Mouse (Mus musculus): ENCODE data around the gene Trf. TPM values are rescaled to one million over a fixed set of nuclear protein-coding genes. Genes with fewer than 3 reads are reported as not detected.

Trf gene
- polyA plus RNA-seq (2012; fragmentation: generic; extraction: Trizol): under 1 TPM; 0.04 to 0.77 TPM

DNA sequence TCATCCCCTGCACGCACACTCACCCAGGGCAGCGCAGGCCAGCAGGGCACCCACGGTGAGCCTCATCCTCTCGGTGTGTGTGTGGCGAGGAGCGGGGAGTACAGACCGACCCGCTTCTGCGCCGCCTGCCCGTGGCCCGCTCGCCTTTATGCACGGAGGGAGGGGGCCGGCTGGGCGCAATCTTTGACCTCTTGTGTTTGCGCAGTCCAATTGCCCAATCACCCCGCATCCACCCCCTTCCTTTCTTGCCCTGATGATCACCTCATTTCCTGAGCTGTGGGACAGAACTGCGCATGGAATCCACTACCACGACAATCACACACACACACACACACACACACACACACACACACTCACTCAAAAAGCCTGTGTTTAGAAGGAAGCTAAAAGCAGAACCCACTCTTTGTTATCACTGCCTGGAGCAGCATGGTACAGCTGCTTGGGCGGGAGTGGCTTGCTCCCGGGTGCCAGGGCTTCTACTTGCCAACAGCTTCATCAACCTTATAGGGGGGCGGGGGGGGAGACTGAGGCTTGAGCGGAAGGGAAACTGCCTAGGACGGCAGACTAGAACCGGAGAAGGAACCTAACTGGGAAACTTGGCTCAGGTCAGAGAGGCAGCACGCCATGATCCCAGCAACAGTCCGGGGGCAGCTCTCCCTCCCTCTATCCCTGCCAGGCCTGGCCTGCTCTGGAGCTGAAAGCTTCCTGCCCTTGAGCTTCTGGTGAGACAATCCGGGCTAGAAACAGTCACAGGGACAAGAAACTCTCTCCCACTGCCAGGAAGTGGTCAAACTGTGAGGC is at the start of gene Trf, which contains the start of gene Gm20425:
Gene Trf (minus strand): TSS at position 294 of the 801 bp plus-strand sequence.
Gene Gm20425 (minus strand): TSS at position 157 of the 801 bp plus-strand sequence.

DNA sequence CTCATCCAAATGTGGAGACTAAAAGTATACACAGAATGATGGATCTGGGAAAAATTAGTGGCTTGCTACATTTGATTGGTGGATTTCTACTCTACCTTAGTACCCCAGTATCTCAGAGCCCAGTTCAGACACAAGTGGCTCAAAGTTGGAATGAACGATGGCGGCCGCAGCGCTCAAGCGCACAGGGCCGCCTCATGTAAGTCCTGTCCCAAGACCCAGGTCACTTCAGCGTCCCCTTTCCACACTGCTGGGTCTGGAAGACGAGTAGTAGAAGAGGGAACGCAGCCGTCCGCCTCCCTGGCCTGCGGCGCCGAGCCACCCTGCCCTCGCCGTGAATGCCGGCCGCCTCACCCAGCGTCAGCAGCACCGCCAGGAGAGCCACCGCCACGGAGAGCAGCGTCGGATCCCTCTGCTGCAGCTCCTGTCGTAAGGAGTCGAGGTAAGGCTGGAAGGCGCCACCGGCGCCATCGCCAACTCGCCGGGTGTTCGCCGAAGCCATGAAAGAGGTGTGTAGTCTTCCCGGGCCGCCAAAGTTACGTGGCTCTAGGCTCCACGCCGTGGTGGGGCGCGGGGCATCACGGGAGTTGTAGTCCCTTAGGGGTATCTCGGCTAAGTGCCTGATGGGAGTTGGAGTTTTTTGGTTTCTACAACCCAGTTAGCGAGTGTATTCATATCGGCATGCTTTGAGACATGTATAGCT is 28.5 kb downstream of the Trf start, which contains the start of gene Srprb:
Gene Srprb (minus strand): TSS at position 577 of the 700 bp plus-strand sequence.

Other genes with a start within 250 kb of the Trf start
- gene Slco2a1, start 241.7 kb downstream of the Trf start, polyA plus RNA-seq (2012; fragmentation: generic; extraction: Trizol): under 1 TPM; 0.20 to 0.85 TPM
- 10 to 100 TPM in 1 of 2 experiments, 1 to 10 TPM in 1; 4.0 to 29.7 TPM for gene Rab6b, start 118.7 kb downstream of the Trf start, polyA plus RNA-seq (2012; fragmentation: generic; extraction: Trizol)
- 10 to 100 TPM; 37.1 to 53.2 TPM for gene Srprb, start 28.3 kb downstream of the Trf start, polyA plus RNA-seq (2012; fragmentation: generic; extraction: Trizol)
- gene Gm20425, start 137 bp downstream of the Trf start, polyA plus RNA-seq (2012; fragmentation: generic; extraction: Trizol): under 1 TPM in 1 of 2 experiments, not detected in 1; 0.09 TPM
- under 1 TPM in 1 of 2 experiments, not detected in 1; 0.15 TPM for gene 1300017J02Rik, start 74.6 kb upstream of the Trf start, polyA plus RNA-seq (2012; fragmentation: generic; extraction: Trizol)
- gene Topbp1, start 74.8 kb upstream of the Trf start, polyA plus RNA-seq (2012; fragmentation: generic; extraction: Trizol): 10 to 100 TPM in 1 of 2 experiments, 1 to 10 TPM in 1; 6.7 to 11.0 TPM
- gene Cdv3, start 135.4 kb upstream of the Trf start, polyA plus RNA-seq (2012; fragmentation: generic; extraction: Trizol): 10 to 100 TPM; 14.2 to 24.9 TPM
- under 1 TPM; 0.25 to 0.40 TPM for gene Bfsp2, start 250.0 kb upstream of the Trf start, polyA plus RNA-seq (2012; fragmentation: generic; extraction: Trizol)